21 mouse cellular contexts compared by ENCODE assay signal in genomic region chr8:43393044-43393443, GRCm38 (mm10).
DNase-seq lines count a peak whose midpoint lies in the region; ATAC-seq and TF ChIP-seq lines count a peak whose summit lies in the region.
"Had no signal": no experiment of that assay in that cellular context is flagged by ENCODE, and none has a peak within 500 bp of the region (broad histone marks: within the 10 kb centered on the region; RNA-seq: fewer than 3 reads in every experiment).

No protein-coding gene starts in this region.

- POLR2A ChIA-PET in Patski (lab: Charles Lee): no interaction called here

- in situ Hi-C loops in Patski (cut with MboI; ENCODE audit: low pct_unique_long_range_greater_than_20kb): no loop called here

- peaks cover 8% of the 10 kb centered on the region for H3K27me3 ChIP-seq in Patski
- H3K27me3 ChIP-seq: forebrain, embryonic 13.5 days; hindbrain, embryonic 13.5 days; intestine, embryonic 15.5 days had no signal

- ATAC-seq in Patski: no peak
- ATAC-seq: activated CD4-positive, CD25-positive, alpha-beta regulatory T cell, adult 4 months; forebrain, embryonic 13.5 days; forebrain, postnatal 0 days; intestine, embryonic 15.5 days had no signal

- DNase-seq in 416B (ENCODE audit: low read depth): peak; percentile 5
- DNase-seq in ES-CJ7 (ENCODE audit: low read depth, low spot score): peak; percentile 82
- DNase-seq in Patski (ENCODE audit: low read depth, low spot score): no peak
- DNase-seq in mesoderm, embryonic 11.5 days (ENCODE audit: low read depth, low spot score): peak; percentile 4
- no peak for DNase-seq in layer of hippocampus, postnatal 25 days (ENCODE audit: extremely low spot score in 1 of 2, low spot score in 1 of 2)
- no peak for DNase-seq in gastrocnemius, adult 18-20 months (ENCODE audit: low spot score)
- DNase-seq in left cerebral cortex, adult 11 months (ENCODE audit: low spot score): no peak
- DNase-seq: adrenal gland, adult 2 months; adrenal gland, postnatal 36 days; cerebellum, adult 2 months; cerebellum, postnatal 10 days; forebrain, postnatal 0 days; gastrocnemius, adult 2 months; gastrocnemius, postnatal 25 days; heart, postnatal 10 days; heart, postnatal 4 days; kidney, adult 18-20 months had no signal

- peak; percentile 10 for TF ChIP-seq CTCF in Patski (IDR thresholded peaks at IDR 0.05)

- CTCF ChIA-PET in Patski (lab: Charles Lee): no interaction called here

Comparison
In these comparisons a context has a peak if more than half of its experiments do, and no peak if none do; other contexts are left out.
1. DNase-seq: peak in 416B (single experiment), ES-CJ7 (single experiment) and mesoderm, embryonic 11.5 days (single experiment); none in Patski (single experiment), layer of hippocampus, postnatal 25 days (0 of 2), gastrocnemius, adult 18-20 months (single experiment) and left cerebral cortex, adult 11 months (single experiment).